Mouse (Mus musculus) testis, adult 2 months (tissue): ENCODE data around the gene Crtac1.

Source experiments
- CTCF ChIP-seq: fragments of 200-500 bp; IDR thresholded peaks from 2 replicates; pipeline ENCODE4 v1.5.1; 2012; ENCODE audit warnings: low read depth, mild to moderate bottlenecking, inconsistent platforms, low read length, moderate library complexity; ENCODE audit not compliant: control insufficient read depth, insufficient read depth, insufficient replicate concordance
- POLR2A ChIP-seq: fragments of 200-500 bp; IDR thresholded peaks from 2 replicates; pipeline ENCODE4 v1.6.1; 2012; ENCODE audit warnings: low read depth, mild to moderate bottlenecking, inconsistent platforms, low read length, moderate library complexity; ENCODE audit not compliant: control insufficient read depth

- TF ChIP-seq CTCF (no peak), POLR2A (no peak)
Measured at GRCm38 (mm10) chr19:42328160-42328559, 103.4 kb downstream of the Crtac1 start.
